Mouse (Mus musculus) spleen, postnatal 14 days (tissue): ENCODE results near the gene Arap2.
"Not testable (repeated sequence)": the region's sequence is repeated elsewhere in the genome, so short reads cannot be mapped to it uniquely, and the experiment has no call there.

Source experiments
- DNase-seq, 2 experiments: peaks; one replicate each; pipeline ENCODE4 v3.0.0; 2021 to 2022; ENCODE audit warnings: low spot score in 2 of 2

Arap2 gene

GRCm38 (mm10) chr5:62743220-62743922 lies 22.6 kb downstream of the Arap2 start:
- DNase-seq, result no peak

- no peak for DNase-seq
These were observed 26.2 kb downstream of the Arap2 start for GRCm38 (mm10) chr5:62739451-62740415.

- not testable (repeated sequence) for DNase-seq
These were observed 35.4 kb downstream of the Arap2 start for GRCm38 (mm10) chr5:62730573-62730972.

GRCm38 (mm10) chr5:62725551-62725950 lies 40.4 kb downstream of the Arap2 start:
- DNase-seq, result no peak

- DNase-seq, result no peak
These were observed 42.5 kb downstream of the Arap2 start for GRCm38 (mm10) chr5:62723261-62724105.

GRCm38 (mm10) chr5:62716468-62716867 lies 49.5 kb downstream of the Arap2 start:
- DNase-seq, result no peak

GRCm38 (mm10) chr5:62715977-62716376 lies 50.0 kb downstream of the Arap2 start:
- no peak for DNase-seq

GRCm38 (mm10) chr5:62715436-62715835 lies 50.5 kb downstream of the Arap2 start:
- DNase-seq, result no peak

- DNase-seq, result no peak
These were observed 55.0 kb downstream of the Arap2 start for GRCm38 (mm10) chr5:62710955-62711354.

GRCm38 (mm10) chr5:62706900-62707299 lies 59.1 kb downstream of the Arap2 start:
- DNase-seq, result no peak

GRCm38 (mm10) chr5:62689965-62690364 lies 76.0 kb downstream of the Arap2 start:
- DNase-seq, result no peak

- DNase-seq, result no peak
These were observed 82.2 kb downstream of the Arap2 start for GRCm38 (mm10) chr5:62683751-62684150.

GRCm38 (mm10) chr5:62683207-62683606 lies 82.8 kb downstream of the Arap2 start:
- no peak for DNase-seq

- DNase-seq, result no peak
These were observed 88.6 kb downstream of the Arap2 start for GRCm38 (mm10) chr5:62677390-62677789.

- no peak for DNase-seq
These were observed 93.1 kb downstream of the Arap2 start for GRCm38 (mm10) chr5:62672736-62673436.

GRCm38 (mm10) chr5:62665329-62665728 lies 100.6 kb downstream of the Arap2 start:
- no peak for DNase-seq

GRCm38 (mm10) chr5:62664847-62665246 lies 101.1 kb downstream of the Arap2 start:
- DNase-seq, result no peak

GRCm38 (mm10) chr5:62663206-62663605 lies 102.8 kb downstream of the Arap2 start:
- no peak for DNase-seq

- DNase-seq, result no peak
These were observed 112.0 kb downstream of the Arap2 start for GRCm38 (mm10) chr5:62653924-62654323.

GRCm38 (mm10) chr5:62642330-62642729 lies 123.6 kb downstream of the Arap2 start:
- no peak for DNase-seq

- no peak for DNase-seq
These were observed 125.5 kb downstream of the Arap2 start for GRCm38 (mm10) chr5:62640501-62640900.
